Mouse (Mus musculus): ENCODE data around the gene Entpd7. TPM values are rescaled to one million over a fixed set of nuclear protein-coding genes. Genes with fewer than 3 reads are reported as not detected.

The Entpd7 gene
- total RNA-seq, 2 experiments from 2014 or later: 12.3 to 22.0 TPM

DNA sequence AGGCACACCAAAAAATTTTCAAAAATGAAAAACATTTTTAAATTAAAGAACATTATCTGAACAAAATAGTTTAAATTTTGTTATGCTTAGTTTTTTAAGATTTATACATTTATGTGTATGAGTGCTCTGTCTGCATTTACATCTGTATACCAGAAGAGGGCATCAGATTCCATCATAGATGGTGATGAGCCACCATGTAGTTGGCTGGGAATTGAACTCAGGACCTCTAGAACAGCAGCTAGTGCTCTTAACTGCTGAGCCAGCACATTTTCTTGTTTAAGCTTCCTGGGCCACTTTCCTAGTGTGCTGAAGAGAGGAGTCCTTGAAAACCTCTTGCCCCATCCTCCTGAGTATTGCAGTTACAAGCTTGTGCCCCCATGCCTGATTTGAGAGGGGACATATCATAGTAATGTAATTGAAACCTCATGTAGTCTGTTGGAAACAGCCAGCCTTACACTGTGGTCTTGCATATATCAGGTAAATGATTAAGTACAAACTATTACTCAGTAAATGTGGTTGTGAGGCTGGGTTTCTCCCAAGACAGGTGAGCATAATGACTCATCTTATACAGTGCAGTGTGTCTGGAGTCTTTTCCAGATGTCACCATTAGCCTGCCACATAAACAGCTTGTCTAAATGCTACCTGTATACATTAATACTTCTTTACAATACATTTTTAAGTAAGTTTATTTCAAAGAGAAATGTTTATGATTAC lies 72.2 kb downstream of the Entpd7 start:
- no peak for ATAC-seq (replicated peaks; ENCODE audit: poor library complexity, severe bottlenecking)

DNA sequence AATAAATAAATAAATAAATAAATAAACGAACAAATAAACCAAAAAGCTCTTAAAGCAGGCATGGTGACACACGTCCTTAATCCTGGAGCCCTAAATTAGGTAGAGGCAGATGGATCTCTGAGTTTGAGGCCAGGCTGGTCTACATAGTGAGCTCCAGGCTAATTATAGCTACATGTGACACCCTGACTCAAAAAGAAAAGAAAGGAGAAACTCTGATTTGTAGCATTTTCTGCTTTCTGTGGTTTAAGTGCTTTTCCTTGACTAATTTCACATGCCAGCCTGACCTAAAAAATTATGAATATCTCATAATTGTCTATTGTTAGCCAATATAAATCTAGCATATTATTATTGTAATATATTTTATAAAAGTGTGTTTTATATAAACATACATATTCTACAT lies 72.9 kb downstream of the Entpd7 start:
- ATAC-seq (replicated peaks; ENCODE audit: poor library complexity, severe bottlenecking): no peak

DNA sequence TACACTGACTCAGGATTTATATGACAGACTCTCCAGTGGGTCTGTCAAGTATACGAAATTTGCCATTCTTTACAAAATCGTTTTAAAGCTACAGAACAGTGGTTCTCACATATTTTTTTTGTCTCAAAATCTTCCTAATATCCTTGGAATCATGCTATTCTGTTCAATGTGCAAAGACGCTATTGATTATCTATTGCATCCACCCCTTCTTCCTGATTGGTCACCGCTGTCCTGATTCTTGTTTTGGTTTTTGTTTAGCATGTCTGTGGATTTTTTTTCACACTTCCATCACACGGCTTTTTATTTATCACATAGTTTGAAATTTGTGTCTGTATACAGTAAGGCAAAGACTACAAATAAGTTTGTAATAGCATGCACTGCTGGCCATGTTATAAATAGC lies 77.0 kb downstream of the Entpd7 start:
- no peak for ATAC-seq (replicated peaks; ENCODE audit: poor library complexity, severe bottlenecking)

DNA sequence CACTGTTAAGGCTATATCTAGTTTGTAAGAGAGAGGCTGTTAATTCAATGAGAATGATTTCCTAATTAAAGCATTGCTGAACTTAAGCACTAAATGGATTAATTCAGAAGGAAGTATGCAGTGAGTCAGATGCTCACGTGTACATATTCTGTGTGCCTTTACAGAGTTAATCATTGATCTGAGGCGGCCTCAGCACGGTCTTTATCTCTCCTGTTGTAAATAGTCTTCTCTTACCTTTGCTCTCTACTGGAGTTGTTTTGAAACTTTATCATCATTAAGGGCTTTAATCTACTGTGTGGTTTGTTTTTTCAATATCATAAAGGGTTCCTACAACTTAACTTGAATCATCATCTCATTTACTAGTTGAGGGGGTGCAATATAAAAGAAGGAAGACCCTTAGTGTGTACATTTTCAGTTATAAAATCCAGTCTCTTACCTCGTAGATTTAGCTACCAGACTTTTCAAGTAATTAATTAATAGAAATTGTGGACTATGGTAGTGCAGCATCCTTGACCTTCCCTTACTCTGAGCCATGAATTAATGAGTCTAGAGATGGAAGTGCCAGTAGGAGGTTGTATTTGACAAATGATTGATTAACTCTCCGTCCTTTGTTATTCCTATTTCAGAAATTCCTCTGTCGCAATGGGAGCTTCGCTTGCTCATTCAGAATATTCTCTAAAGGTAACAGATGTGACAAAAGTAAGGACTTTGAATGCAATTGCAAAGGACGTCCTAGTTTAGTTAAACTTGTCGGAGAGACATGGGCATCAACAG lies 78.3 kb downstream of the Entpd7 start:
- no peak for ATAC-seq (replicated peaks; ENCODE audit: poor library complexity, severe bottlenecking)

DNA sequence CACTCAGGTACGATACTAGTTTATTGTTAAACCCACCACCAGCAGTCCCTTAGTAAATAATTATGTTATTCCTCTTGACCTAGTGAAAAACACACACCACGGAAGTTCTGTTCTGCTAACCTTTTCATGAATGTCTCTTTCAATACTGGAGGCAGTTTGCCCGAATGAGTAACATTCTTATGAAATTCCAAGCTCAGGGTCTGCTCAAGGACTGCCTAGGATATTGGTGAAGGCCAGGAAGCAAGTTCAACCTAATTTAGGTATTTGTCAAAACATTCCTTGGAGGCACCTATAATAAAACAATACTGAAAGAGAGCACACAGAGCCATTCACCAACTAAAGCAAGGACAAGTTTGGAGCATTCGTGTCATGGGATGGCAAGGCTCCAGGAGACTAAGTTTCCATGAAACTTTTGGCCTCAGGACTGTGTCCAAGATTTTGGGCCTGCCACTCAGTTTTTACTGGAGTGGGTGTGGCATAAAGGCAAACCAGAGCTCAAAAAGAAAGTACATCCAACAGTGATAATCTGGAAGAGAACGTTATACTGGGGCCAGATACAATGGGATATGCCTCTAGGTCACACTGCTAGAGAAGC lies 80.0 kb downstream of the Entpd7 start:
- ATAC-seq (replicated peaks; ENCODE audit: poor library complexity, severe bottlenecking): no peak

DNA sequence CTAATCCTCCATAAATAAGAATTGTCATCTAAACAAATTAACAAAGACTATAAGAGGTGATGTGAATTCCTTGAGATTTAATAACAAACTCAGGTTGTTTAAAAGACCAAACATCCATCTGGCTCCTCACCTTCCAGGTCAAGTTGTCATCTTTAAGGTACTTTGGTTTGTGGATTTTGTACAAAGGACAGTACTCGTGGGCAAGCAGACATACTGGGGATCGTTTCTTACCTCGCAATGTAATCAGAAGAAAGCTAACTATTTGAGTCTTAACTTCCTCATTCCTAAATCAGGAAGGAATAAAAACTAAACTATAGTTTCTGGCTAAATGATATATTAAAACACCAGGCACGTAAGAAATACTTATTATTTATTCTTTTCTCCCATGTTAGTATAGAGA lies 81.1 kb downstream of the Entpd7 start:
- no peak; the same call in 1 of the 2 replicates for ATAC-seq (replicated peaks; ENCODE audit: poor library complexity, severe bottlenecking)

DNA sequence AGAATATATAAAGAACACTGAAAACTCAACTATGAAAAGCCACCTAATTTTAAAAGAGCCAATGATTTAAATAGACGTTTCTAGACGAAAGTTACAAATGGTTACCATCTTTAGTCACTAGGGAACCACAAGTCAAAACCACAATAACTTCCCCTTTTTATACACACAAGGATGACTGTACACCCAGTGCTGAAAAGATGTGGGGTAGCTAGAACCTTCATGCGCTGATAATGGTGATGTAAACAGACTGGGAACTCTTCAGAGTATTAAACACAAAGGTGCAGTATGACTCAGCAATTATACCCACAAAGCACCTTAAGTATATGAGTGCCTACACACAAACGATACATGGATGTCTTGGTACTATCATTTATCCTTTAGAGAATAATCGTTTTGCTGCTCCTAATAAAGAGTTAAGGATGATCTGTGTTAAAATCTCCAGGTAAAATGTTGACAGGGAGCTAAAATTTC lies 82.1 kb downstream of the Entpd7 start:
- ATAC-seq (replicated peaks; ENCODE audit: poor library complexity, severe bottlenecking): peak; percentile 98

DNA sequence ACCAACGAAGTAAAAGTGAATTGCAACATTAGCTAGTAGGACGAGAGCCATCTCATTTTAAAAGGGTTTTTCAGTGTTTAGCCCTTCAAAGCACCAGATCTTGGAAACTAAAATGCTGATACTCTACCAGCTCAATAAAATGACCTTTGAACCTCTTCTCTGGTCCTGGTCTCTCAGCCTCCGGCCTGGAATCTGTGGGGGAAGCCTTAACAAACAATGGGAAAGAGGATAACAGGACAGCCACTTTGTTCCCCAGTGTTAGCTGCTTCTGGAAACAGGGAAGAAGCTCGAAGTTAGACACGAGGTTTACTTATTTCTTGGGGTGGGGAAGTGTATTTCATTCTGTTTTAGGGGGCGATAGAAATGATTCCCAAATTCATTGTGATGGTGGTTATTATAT lies 82.8 kb downstream of the Entpd7 start:
- no peak for ATAC-seq (replicated peaks; ENCODE audit: poor library complexity, severe bottlenecking)

DNA sequence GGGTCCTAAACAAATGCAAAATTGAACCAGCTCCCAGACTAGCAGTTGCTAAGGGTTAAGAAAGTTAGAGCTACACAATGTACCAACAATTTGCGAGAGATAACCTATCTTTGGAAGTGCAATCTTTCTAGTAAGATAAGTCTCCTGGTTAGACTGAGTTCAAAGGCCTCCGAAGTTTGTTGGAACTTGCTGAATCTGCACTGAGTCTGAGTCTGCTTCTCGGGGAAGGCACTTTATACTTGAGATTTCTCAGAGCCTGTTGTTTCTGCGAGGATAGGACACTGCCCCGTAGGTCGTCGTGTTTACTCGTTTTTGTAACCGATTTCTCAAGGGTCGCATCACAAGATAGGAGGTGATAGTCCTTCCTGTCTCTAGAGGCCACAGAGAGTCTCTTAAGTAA lies 86.0 kb downstream of the Entpd7 start:
- no peak for ATAC-seq (replicated peaks; ENCODE audit: poor library complexity, severe bottlenecking)

DNA sequence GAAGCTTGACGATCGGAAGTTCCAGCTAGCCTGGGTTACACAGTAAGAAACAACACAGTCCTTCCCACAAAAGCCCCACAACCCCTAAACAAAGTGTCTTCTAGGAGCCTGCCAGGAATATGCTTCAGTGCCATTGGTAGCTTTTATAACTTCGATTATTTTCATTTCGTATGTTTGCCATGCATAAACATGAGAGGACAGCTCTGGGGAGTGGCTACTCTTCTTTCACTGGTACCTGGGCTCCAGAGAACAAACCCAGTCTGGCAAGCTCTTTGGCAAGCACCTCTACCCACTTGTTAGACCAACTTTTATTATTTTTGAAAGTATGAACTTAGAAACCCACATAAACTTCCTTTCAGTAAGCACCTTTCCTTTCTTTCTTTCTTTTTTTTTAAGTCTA lies 87.1 kb downstream of the Entpd7 start:
- ATAC-seq (replicated peaks; ENCODE audit: poor library complexity, severe bottlenecking): no peak

DNA sequence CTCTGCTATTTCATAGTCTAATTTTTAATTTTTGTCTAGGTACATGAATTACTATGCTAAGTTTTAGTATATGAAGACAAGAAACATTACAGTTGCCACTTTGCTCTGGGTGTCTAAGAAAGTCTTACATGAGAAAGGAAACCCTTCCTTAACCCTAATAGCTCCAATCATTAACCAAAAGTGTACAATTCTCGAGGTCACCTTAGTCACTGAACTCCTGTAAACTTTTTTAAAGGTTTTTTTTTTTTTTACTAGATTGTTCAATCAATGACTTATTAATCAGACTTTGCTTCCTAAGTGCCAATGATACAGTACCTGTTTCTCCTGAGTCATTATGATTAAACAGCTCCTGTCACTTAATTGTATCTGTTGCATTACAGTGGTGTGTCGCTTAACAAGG lies 87.8 kb downstream of the Entpd7 start:
- ATAC-seq (replicated peaks; ENCODE audit: poor library complexity, severe bottlenecking): no peak

DNA sequence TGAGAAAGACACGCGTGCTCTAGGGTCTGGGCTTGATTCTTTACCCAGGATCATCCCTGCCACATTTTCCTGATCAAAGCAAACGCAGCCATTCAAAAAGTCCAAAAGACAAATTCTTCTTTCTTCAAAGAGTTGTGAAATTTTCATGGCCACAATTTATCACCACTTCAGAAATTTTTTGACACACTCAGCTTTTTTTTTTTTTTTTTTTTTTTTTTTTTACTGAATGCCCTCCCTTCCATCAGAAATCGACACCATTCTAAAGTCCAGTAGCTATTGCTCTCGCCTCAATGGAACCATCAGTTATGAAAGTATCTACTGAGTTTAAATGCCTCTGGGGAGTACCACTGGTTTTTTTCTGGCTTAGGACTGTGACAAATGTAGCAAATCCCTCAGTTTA lies 90.9 kb downstream of the Entpd7 start:
- ATAC-seq (replicated peaks; ENCODE audit: poor library complexity, severe bottlenecking): no peak

DNA sequence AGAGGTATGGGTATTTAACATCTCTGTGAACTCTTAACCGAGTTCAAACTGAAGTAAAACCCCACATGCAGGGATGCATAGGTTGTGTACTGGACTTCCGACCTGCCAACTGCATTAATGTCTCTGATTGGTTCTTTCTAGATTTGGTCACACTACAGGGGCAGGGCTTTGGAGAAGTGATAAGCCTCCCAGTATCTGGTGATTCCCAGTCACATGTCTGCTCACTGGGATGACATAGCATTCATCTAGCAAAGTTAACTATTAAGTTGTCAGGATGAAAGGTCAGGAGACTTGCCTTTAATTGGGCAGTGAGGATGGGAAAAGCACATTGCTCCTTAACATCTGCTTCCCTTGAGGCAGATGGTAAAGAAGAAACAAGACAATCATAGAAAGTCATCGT lies 92.5 kb downstream of the Entpd7 start, which contains the start of gene Abcc2:
TSS of gene Abcc2 (plus strand) at position 213 of the 400 bp plus-strand sequence.
- ATAC-seq (replicated peaks; ENCODE audit: poor library complexity, severe bottlenecking): no peak

Other genes with a start within 250 kb of the Entpd7 start
- not detected in 2 replicates for gene Cnnm1, start 249.2 kb upstream of the Entpd7 start, total RNA-seq (2014; fragmentation: Nextera tagmentation)
- not detected in 2 replicates for gene Cnnm1, start 249.2 kb upstream of the Entpd7 start, total RNA-seq (2017)
- gene Got1, start 165.1 kb upstream of the Entpd7 start, total RNA-seq (2014; fragmentation: Nextera tagmentation): 22.6 and 36.8 TPM in 2 replicates
- gene Got1, start 165.1 kb upstream of the Entpd7 start, total RNA-seq (2017): 17.3 and 21.5 TPM in 2 replicates
- gene Nkx2-3, start 77.3 kb upstream of the Entpd7 start, total RNA-seq (2014; fragmentation: Nextera tagmentation): not detected in 2 replicates
- not detected in 2 replicates for gene Nkx2-3, start 77.3 kb upstream of the Entpd7 start, total RNA-seq (2017)
- gene Slc25a28, start 14.8 kb upstream of the Entpd7 start, total RNA-seq (2014; fragmentation: Nextera tagmentation): 47.1 and 50.0 TPM in 2 replicates
- gene Slc25a28, start 14.8 kb upstream of the Entpd7 start, total RNA-seq (2017): 36.0 and 36.1 TPM in 2 replicates
- gene Cutc, start 63.3 kb downstream of the Entpd7 start, total RNA-seq (2014; fragmentation: Nextera tagmentation): 29.7 and 33.8 TPM in 2 replicates
- gene Cutc, start 63.3 kb downstream of the Entpd7 start, total RNA-seq (2017): 22.3 and 46.1 TPM in 2 replicates
- gene Cox15, start 63.3 kb downstream of the Entpd7 start, total RNA-seq (2014; fragmentation: Nextera tagmentation): 9.6 and 12.8 TPM in 2 replicates
- 14.7 and 17.1 TPM in 2 replicates for gene Cox15, start 63.3 kb downstream of the Entpd7 start, total RNA-seq (2017)
- gene Abcc2, start 92.5 kb downstream of the Entpd7 start, total RNA-seq (2014; fragmentation: Nextera tagmentation): 3.2 and 7.3 TPM in 2 replicates
- 5.3 and 6.7 TPM in 2 replicates for gene Abcc2, start 92.5 kb downstream of the Entpd7 start, total RNA-seq (2017)